Mouse (Mus musculus) forebrain, embryonic 13.5 days (tissue): ENCODE results near the gene Mettl7a3. TPM values are rescaled to one million over a fixed set of nuclear protein-coding genes. Genes with fewer than 3 reads are reported as not detected.
"Not testable (repeated sequence)": the region's sequence is repeated elsewhere in the genome, so short reads cannot be mapped to it uniquely, and the experiment has no call there.

Source experiments
- ATAC-seq: fragments of 200-750 bp; cut with Nextera tagmentation; 2 replicates; pipeline ENCODE4 v1.8.0; 2017
- H3K27ac ChIP-seq: fragments of 300-500 bp; sonication (generic); 2 replicates; pipeline ENCODE4 v1.5.1; 2015; ENCODE audit warnings: inconsistent platforms, mild to moderate bottlenecking, moderate library complexity
- H3K27me3 ChIP-seq: fragments of 300-500 bp; sonication (generic); 2 replicates; pipeline ENCODE4 v1.6.1; 2015; ENCODE audit warnings: mild to moderate bottlenecking, inconsistent platforms
- H3K36me3 ChIP-seq: fragments of 300-500 bp; sonication (generic); 2 replicates; pipeline ENCODE4 v1.6.1; 2015; ENCODE audit warnings: mild to moderate bottlenecking, inconsistent platforms; ENCODE audit not compliant: poor library complexity, severe bottlenecking
- H3K4me1 ChIP-seq: fragments of 300-500 bp; sonication (generic); 2 replicates; pipeline ENCODE4 v1.6.1; 2015; ENCODE audit warnings: inconsistent platforms
- H3K4me2 ChIP-seq: fragments of 300-500 bp; sonication (generic); 2 replicates; pipeline ENCODE4 v1.6.1; 2015; ENCODE audit warnings: inconsistent platforms, mild to moderate bottlenecking, moderate library complexity
- H3K4me3 ChIP-seq: fragments of 300-500 bp; sonication (generic); 2 replicates; pipeline ENCODE4 v1.5.1; 2015; ENCODE audit warnings: mild to moderate bottlenecking, inconsistent platforms
- H3K9ac ChIP-seq: fragments of 300-500 bp; sonication (generic); 2 replicates; pipeline ENCODE4 v1.6.1; 2015; ENCODE audit warnings: mild to moderate bottlenecking, inconsistent platforms
- H3K9me3 ChIP-seq: fragments of 300-500 bp; sonication (generic); replicated peaks from 2 replicates; pipeline ENCODE4 v1.6.1; 2016; ENCODE audit warnings: inconsistent platforms
- WGBS: fragments of 180-500 bp; shearing (Covaris S2); methylation state at CpG from one replicate; pipeline ENCODE4 v1.1.7; 2015; 5-methylcytosine and 5-hydroxymethylcytosine counted together
- polyA plus RNA-seq: library from polyadenylated mRNA; unstranded; fragments of >200 nt; fragmentation: Nextera tagmentation; extraction: Ambion mirVana; gene quantifications from 2 replicates; pipeline ENCODE4 v1.2.1, GENCODE M21; 2015

Gene Mettl7a3
- not detected in 2 replicates for polyA plus RNA-seq

DNA sequence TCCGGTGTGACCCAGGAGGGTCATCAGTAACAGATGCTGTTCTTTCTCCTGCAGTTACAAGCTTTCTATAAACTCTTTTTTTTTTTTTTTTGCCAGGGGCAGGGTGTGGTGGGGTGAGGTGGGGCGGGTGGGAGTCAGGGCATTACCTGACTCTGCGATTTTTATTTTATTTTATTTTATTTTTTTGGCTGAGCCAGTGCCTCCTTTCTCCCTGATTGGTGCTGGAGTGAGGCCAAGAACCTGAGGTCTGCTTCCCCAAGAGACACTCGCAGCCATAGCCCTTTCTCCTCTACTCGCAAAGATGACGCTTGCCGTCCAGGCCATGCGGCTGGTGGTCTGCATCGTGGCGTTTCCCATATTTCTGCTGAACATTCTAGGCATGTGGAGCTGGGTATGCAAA is at the start of gene Mettl7a3:
Mettl7a3 (plus strand) TSS at position 301 of the 400 bp plus-strand sequence.
- WGBS = 80% methylated on average over 10 of the region's 10 CpGs
- Histone ChIP-seq H3K4me1 (no peaks in the 10 kb centered on the region), H3K4me2 (no peak within 1 kb of the TSS), H3K27ac (no peak within 1 kb of the TSS), H3K36me3 (no peaks in the 10 kb centered on the region), H3K4me3 (no peak within 1 kb of the TSS), H3K9me3 (no peaks in the 10 kb centered on the region), H3K9ac (no peak within 1 kb of the TSS), H3K27me3 (no peaks in the 10 kb centered on the region)
- ATAC-seq = no peak

DNA sequence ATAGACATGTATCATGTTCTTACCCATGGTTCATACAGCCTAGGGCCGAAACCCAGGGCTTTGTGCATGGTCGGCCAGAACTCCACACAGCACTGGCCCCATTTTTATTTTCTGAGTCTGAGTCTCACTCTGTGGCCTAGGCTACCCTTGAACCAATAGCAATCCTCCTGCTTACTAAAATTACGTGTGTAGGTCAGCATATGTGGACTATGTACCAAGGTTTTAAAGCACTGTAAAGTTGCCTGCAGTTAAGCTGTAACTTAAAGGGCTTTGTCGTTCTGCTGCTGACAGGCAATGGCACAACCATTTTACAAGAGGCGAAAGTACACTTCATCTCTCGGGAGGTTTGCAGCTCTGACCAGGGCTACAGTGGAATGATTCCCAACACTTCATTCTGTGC is 45.7 kb upstream of the Mettl7a3 start:
- H3K4me2 ChIP-seq = no peak overlapping the region
- H3K4me1 ChIP-seq = no peaks in the 10 kb centered on the region
- H3K27ac ChIP-seq = no peak overlapping the region
- ATAC-seq = no peak
- no peaks in the 10 kb centered on the region for H3K9me3 ChIP-seq
- no peaks in the 10 kb centered on the region for H3K36me3 ChIP-seq
- H3K4me3 ChIP-seq = no peak overlapping the region
- H3K9ac ChIP-seq = no peak overlapping the region
- 92% methylated on average over 6 of the region's 6 CpGs for WGBS
- no peaks in the 10 kb centered on the region for H3K27me3 ChIP-seq

DNA sequence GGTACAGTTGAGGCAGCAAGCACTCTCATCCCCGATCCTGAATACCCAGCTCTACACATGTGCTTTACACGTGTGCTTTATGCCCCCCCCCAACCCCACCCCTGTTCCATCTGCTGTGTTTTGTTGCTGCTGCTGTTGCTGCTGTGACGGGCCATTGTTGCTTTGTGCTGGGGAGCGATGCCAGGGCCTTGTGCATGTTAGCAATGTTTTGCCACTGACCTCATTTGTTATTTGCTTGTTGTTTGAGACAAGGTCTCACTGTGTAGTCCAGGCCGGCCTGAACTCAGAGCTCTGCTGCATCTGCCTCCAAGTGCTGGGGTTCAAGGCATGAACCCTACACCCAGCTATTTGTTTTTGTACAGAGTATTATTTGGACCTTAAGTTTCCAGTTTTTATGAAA is 43.9 kb upstream of the Mettl7a3 start:
- no peak overlapping the region for H3K9ac ChIP-seq
- H3K4me3 ChIP-seq = no peak overlapping the region
- H3K27me3 ChIP-seq = no peaks in the 10 kb centered on the region
- ATAC-seq = no peak
- no peaks in the 10 kb centered on the region for H3K9me3 ChIP-seq
- 78% methylated on average over 5 of the region's 5 CpGs for WGBS
- no peaks in the 10 kb centered on the region for H3K4me1 ChIP-seq
- H3K36me3 ChIP-seq = no peaks in the 10 kb centered on the region
- H3K4me2 ChIP-seq = no peak overlapping the region
- H3K27ac ChIP-seq = no peak overlapping the region

DNA sequence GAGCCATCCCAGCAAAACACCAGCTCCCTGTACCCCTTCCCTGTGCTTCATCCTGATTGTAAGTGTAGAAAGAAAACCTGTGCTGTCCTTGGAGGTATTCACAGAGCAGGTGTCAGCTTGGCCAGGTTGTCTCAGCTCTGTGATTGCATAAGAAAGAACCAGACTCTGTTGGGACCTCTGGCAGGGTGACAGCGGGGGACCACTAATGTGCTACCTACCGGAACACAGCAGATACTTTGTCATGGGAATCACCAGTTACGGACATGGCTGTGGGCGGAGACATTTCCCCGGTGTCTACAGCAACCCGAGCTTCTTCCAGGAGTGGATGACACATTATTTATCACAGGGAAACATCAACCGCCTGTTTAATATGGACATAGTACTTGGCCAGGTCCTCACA is 42.4 kb upstream of the Mettl7a3 start:
- Histone ChIP-seq H3K27me3 (no peaks in the 10 kb centered on the region), H3K27ac (no peak overlapping the region), H3K4me3 (no peak overlapping the region), H3K9me3 (no peaks in the 10 kb centered on the region), H3K4me2 (no peak overlapping the region), H3K9ac (no peak overlapping the region), H3K4me1 (no peaks in the 10 kb centered on the region), H3K36me3 (no peaks in the 10 kb centered on the region)
- no peak for ATAC-seq
- WGBS = 78% methylated on average over 7 of the region's 7 CpGs

DNA sequence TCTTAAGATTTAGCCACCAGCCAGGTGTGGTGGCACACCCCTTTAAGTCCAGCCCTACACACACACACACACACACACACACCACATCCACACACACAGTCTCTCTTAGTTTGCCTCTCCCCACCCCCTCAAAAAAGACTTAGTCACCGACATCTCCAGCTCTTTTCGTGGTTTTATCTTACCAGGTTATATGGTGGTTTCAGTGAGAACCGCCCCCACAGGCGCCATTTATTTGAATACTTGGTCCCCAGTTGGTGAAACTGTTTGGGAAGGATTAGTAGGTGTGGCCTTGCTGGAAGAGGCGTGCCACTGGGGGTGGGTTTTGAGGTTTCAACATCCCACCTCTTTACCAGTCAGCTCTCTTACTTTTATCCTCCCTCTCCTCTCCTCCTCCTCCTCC is 36.9 kb upstream of the Mettl7a3 start:
- Histone ChIP-seq H3K36me3 (no peaks in the 10 kb centered on the region), H3K4me1 (no peaks in the 10 kb centered on the region), H3K4me2 (no peak overlapping the region), H3K9me3 (no peaks in the 10 kb centered on the region), H3K27ac (no peak overlapping the region), H3K27me3 (no peaks in the 10 kb centered on the region), H3K4me3 (no peak overlapping the region), H3K9ac (no peak overlapping the region)
- WGBS = 88% methylated on average over 5 of the region's 5 CpGs
- no peak for ATAC-seq

DNA sequence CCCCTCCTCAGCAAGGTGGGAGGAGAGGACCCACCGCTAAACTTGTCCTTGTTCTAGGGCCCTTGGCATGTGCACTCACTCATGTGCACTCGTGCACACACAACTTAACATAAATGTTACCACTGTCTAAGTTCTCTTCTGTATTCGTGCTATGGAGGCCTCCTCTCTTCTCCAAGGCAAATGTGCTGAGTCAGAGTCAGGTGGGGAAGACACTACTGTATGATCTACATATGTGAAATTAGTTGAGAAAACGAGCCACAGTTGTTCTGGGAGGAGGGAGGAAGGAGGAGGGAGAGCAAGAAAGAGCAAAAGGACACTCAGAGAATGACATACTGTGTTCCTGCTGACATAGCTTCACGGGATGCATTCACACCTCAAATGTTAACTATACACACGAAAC is 34.2 kb upstream of the Mettl7a3 start:
- peaks cover 9% of the 10 kb centered on the region; the same call in 1 of the 2 replicates for H3K4me1 ChIP-seq
- no peak overlapping the region for H3K27ac ChIP-seq
- WGBS = 83% methylated on average over 6 of the region's 6 CpGs
- H3K4me3 ChIP-seq = no peak overlapping the region
- H3K9ac ChIP-seq = no peak overlapping the region
- no peak for ATAC-seq
- no peaks in the 10 kb centered on the region for H3K27me3 ChIP-seq
- no peak overlapping the region for H3K4me2 ChIP-seq
- no peaks in the 10 kb centered on the region for H3K9me3 ChIP-seq
- no peaks in the 10 kb centered on the region for H3K36me3 ChIP-seq

DNA sequence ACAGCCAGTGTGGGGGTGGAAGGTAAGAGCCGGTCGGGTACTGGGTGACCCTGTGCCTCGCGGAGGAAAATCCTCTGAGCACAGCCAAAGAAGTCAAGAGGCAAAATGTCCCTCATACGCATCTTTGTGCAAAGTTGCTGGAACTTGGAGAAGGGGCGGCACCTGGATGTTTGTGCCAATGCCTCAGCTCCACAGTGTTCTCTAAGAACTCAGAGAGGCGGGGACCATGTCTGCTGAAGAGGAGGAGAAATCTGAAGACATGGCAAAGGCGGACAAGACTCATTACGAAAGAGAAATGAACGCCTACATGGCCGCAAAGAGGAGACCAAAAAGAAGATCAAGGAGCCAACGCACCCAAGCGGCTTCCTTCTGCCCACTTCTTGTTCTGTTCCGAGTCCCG is 33.2 kb upstream of the Mettl7a3 start:
- Histone ChIP-seq H3K36me3 (no peaks in the 10 kb centered on the region), H3K4me2 (no peak overlapping the region), H3K4me3 (no peak overlapping the region), H3K27ac (no peak overlapping the region), H3K9ac (no peak overlapping the region), H3K27me3 (no peaks in the 10 kb centered on the region), H3K9me3 (no peaks in the 10 kb centered on the region), H3K4me1 (peaks cover 13% of the 10 kb centered on the region; the same call in 1 of the 2 replicates)
- WGBS = 72% methylated on average over 15 of the region's 15 CpGs
- ATAC-seq = no peak

DNA sequence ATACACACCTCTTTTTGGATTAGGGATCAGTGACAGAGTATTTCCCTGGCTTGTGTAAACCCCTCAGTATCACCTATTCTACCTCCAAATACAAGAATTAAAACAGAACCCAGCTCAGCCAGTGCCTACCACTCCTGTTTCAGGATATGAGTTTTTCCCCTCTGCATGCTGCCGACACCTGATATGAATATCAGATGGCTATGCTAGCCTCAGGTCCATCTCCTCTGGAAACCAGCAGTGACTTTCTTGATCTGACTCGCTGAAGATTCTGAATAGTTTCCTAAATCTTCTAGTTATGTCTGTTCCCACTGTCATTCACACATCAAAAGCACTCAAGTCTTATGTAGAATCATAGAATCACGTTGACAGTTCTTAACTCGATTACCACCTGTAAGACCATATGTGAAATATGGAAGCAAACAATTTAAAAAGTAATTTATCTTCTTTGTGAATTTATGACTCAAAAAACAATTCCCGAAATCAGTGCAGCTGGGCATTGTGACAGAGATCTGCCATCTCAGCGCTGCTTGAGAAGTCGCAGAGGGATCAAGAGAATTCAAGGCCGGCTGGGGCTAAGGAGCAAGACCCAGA is 31.2 kb upstream of the Mettl7a3 start:
- Histone ChIP-seq H3K4me2 (peak overlapping the region; percentile 72), H3K27me3 (no peaks in the 10 kb centered on the region), H3K27ac (peak overlapping the region; percentile 80; the same call in 1 of the 2 replicates), H3K9ac (peak overlapping the region; percentile 75; the same call in 1 of the 2 replicates), H3K4me3 (peak overlapping the region; percentile 48), H3K4me1 (peaks cover 13% of the 10 kb centered on the region; the same call in 1 of the 2 replicates), H3K36me3 (no peaks in the 10 kb centered on the region), H3K9me3 (no peaks in the 10 kb centered on the region)
- WGBS = 55% methylated on average over 8 of the region's 8 CpGs
- no peak for ATAC-seq

DNA sequence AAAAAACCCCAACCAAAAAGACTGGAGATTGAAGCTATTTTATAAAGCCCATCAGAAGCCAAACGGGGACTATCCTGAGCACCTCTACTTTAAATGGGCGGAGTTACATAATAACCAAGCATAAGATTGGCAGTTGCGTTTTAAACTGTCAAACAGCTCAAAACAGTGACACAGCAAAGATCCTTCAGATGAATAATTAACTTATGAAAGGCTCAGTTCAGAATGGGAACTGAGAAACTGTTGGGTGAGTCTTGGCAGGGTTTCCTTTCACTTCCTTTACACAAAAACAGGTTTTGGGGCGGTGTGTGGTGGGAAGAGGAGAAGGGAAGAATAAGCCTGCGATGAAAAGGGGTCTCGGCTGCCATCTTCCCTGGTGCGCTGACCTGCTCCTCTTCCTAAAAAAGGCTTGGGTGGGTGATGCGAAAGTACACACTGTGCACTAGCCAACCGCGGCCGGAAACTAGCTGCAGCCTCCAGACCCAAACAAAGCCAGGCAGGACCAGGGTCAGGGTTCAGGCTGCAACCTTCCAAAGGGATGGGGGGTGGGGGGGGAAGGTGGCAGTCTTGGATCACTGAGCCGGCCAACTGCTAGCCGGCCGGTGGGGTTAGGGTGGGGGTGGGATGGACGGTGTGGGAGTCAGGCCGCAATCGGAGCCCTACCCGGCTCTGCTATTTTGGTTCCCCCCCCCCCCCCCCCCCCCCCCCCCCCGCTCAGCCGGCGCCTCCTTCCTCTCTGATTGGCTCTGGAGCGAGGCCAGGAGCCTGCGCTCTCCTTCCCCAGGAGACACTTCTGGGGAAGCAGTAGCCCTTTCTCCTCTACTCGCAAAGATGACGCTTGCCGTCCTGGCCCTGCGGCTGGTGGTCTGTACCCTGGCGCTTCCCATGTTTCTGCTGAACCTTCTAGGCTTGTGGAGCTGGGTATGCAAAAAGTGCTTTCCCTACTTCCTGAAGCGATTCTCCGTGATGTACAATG is 30.4 kb upstream of the Mettl7a3 start, which contains the start of gene Mettl7a1:
Mettl7a1 (plus strand) TSS at position 122 of the 973 bp plus-strand sequence.
- no peaks in the 10 kb centered on the region for H3K9me3 ChIP-seq
- peak; percentile 84 for ATAC-seq
- H3K9ac ChIP-seq = peak within 1 kb of the TSS; percentile 75
- no peaks in the 10 kb centered on the region for H3K27me3 ChIP-seq
- H3K4me1 ChIP-seq = peaks cover 13% of the 10 kb centered on the region; the same call in 1 of the 2 replicates
- H3K4me3 ChIP-seq = peak within 1 kb of the TSS; percentile 48
- peak within 1 kb of the TSS; percentile 80 for H3K27ac ChIP-seq
- WGBS = 1% methylated on average over 25 of the region's 30 CpGs
- H3K36me3 ChIP-seq = no peaks in the 10 kb centered on the region
- H3K4me2 ChIP-seq = peak within 1 kb of the TSS; percentile 72

DNA sequence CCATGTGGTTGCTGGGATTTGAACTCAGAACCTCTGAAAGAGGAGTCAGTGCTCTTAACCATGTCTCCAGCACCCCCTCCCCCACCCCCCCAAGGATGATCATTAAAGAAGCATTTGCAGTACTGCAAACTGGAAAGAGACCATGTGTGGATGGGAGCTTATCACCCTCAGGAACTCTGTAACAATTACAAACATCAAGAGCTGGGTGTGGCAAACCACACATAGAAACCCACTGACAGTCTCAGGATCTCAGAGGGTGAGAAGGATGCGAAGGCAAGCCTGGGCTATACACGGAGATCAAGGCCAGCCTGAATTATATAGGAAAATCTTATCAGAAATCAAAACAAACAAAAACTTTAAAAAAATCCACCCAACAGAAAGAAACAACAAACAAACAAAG is 28.5 kb upstream of the Mettl7a3 start:
- Histone ChIP-seq H3K27ac (no peak overlapping the region), H3K9me3 (no peaks in the 10 kb centered on the region), H3K4me1 (peaks cover 13% of the 10 kb centered on the region; the same call in 1 of the 2 replicates), H3K4me2 (no peak overlapping the region), H3K4me3 (no peak overlapping the region), H3K9ac (no peak overlapping the region), H3K36me3 (no peaks in the 10 kb centered on the region), H3K27me3 (no peaks in the 10 kb centered on the region)
- no peak for ATAC-seq
- WGBS = 88% methylated on average over 2 of the region's 2 CpGs

DNA sequence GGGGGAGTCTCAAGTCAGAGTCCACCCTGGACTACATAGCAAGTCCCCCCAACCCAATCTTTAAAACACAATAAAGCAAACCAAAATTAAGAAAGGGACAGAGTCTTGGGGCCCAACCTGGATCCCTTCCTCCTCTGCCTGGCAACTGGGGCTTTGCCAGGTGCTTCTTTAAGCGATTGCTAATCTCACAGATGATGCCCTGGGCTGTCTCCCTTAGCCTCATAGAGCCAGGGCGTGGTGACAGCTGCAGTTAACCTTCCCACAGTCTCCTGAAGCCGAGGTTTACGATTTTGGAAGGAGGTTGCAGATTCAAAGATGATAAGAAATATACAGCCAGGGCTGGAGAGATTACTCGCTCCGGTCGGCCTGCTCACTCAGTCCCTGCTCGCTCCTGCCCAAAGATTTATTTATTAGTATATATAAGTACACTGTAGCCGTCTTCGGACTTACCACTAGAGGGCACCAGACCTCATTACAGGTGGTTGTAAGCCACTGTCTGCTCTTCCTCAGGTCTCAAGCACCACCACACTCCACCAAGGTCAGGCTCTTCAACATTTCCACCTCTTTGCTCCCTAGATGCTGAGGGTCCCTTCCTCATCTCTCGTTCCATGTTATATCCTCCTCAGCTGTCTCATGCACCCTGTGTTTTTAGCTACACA is 27.2 kb upstream of the Mettl7a3 start:
- H3K27me3 ChIP-seq, H3K9ac ChIP-seq, H3K4me2 ChIP-seq, H3K4me3 ChIP-seq, H3K9me3 ChIP-seq, H3K27ac ChIP-seq, H3K36me3 ChIP-seq: not testable (repeated sequence)
- 45% methylated on average over 11 of the region's 11 CpGs for WGBS
- ATAC-seq = peak; percentile 54; the same call in 1 of the 2 replicates
- peaks cover 13% of the 10 kb centered on the region; the same call in 1 of the 2 replicates for H3K4me1 ChIP-seq

DNA sequence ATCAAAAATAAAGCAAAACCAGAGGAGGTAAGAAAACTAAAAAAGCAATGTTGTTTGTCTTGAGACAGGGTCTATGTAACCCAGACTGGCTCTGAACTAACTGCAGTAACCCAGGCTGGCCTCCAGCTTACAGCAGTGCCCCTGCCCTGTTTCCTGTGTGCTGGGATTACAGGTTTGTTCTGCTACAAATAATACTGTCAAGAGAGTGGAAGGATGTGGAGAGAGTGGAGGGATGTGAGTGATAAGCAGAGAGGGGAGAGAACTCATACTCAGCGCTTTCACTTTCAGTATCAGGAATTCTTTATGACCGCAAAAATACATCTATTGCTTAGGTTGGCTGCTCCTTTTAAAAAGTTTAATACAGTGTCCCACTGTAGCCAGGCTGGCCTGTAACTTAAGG is 22.4 kb upstream of the Mettl7a3 start:
- H3K36me3 ChIP-seq = peaks cover 5% of the 10 kb centered on the region; the same call in 1 of the 2 replicates
- no peak for ATAC-seq
- no peak overlapping the region for H3K4me3 ChIP-seq
- no peaks in the 10 kb centered on the region for H3K4me1 ChIP-seq
- H3K9ac ChIP-seq = no peak overlapping the region
- WGBS = 92% methylated on average over 2 of the region's 2 CpGs
- H3K27ac ChIP-seq = no peak overlapping the region
- no peaks in the 10 kb centered on the region for H3K27me3 ChIP-seq
- no peaks in the 10 kb centered on the region for H3K9me3 ChIP-seq
- H3K4me2 ChIP-seq = no peak overlapping the region
